Mouse (Mus musculus): Measurements from ENCODE around the gene Arhgef40.

Gene Arhgef40

DNA sequence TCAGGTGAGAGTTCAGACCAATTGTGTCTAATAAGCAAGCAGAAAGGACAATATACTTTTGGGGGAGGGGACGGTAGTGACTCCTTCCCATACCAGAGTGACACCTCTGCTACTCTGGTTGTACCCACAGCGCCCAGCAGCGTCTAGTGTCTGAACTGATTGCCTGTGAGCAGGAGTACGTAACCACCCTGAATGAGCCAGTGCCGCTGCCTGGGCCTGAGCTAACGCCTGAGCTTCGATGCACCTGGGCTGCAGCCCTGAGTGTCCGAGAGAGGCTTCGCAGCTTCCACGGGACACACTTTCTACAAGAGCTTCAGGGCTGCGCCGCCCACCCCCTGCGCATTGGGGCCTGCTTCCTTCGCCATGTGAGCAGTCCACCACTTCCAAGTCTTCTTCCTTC is 13.0 kb downstream of the Arhgef40 start:
- DNase-seq (ENCODE audit: extremely low read depth, insufficient read length, low spot score) = no peak

GRCm38 (mm10) chr14:52003981-52004495 is 19.5 kb downstream of the Arhgef40 start:
- no peak for DNase-seq (ENCODE audit: extremely low read depth, insufficient read length, low spot score)

- DNase-seq (ENCODE audit: extremely low read depth, insufficient read length, low spot score) = no peak
These were observed 20.6 kb downstream of the Arhgef40 start for GRCm38 (mm10) chr14:52005141-52005540.

DNA sequence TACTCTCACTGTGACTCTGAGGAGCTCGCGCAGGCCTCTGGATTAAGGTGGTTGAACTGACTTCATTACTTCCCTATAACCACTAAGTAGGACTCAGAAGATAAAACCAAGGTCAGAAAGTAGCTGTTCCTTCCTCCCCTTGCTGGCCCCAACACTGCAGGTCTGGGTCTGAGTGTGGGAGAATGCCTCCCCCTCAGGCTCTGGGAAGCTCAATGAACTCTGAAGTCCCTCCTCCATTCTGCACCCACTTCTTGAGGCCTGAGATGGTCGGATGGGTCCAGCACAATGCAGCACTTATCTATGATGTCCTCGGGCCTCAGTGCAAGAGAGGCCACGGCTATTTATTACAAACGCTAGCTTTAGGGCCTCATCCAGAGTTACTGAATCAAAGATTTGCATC is 21.1 kb downstream of the Arhgef40 start:
- DNase-seq (ENCODE audit: extremely low read depth, insufficient read length, low spot score) = no peak

- no peak for DNase-seq (ENCODE audit: extremely low read depth, insufficient read length, low spot score)
These were observed 21.7 kb downstream of the Arhgef40 start for GRCm38 (mm10) chr14:52006241-52006640.

DNA sequence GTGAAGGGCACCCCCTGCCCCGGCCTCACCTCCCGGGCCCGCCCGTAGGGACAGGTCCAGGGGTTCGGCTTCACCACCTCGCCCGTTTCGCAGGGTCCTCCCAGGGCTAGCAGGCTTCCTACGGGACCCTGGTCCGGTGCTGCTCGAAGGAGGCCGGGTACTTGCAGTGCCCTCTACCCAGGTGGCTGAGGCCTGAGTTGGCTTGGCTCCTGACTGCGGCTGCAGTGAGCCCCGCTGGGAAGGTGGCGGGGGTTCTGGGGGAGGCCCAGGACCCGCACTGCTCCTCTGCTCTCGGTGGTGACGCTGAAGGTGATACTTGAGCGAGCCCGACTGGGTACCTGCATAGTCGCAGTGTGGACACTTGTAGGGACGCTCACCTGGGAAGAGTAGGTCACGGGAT is 22.3 kb downstream of the Arhgef40 start:
- DNase-seq (ENCODE audit: extremely low read depth, insufficient read length, low spot score) = no peak

DNA sequence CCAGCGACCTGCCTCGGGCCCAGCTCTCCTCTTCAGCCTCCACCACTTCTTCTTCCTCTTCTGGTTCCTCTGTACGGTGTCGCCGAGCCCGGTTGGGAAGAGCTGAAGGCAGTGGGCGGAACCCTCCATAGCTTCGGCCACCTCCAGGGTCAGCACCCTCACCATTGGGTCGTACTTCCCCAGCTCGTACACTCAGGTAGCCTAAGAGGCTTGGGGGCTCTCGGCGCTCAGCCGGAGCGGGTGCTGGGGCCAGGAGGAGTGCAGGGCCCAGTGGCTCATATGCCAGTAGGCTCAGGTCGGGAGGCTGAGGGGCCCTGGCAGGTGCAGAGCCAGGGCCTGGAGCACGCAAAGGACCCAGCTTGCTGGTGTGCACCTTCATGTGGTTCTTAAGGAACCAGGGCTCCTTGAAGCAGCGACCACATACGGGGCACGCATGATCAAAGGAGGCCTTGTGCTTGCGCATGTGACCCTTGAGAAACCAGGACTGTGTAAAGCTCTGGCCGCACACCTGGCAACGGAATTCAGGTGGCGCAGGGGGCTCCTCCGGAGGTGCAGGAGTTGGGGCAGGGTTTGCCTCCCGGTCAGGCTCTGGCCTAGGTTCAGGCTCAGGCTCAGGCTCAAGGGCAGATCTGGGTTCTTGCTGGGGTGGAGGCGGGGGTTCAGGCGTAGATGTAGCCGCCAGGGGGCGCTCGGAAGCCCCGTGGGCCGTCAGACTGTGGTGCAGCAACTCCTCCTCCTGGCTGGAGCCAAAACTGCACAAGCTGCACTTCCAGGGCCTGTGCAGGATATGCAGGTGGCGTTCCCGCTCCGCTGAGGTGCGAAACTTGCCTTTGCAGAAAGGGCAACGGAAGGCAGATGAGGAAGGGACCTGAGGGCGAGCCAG is 24.0 kb downstream of the Arhgef40 start:
- DNase-seq (ENCODE audit: extremely low read depth, insufficient read length, low spot score) = peak; percentile 82

DNA sequence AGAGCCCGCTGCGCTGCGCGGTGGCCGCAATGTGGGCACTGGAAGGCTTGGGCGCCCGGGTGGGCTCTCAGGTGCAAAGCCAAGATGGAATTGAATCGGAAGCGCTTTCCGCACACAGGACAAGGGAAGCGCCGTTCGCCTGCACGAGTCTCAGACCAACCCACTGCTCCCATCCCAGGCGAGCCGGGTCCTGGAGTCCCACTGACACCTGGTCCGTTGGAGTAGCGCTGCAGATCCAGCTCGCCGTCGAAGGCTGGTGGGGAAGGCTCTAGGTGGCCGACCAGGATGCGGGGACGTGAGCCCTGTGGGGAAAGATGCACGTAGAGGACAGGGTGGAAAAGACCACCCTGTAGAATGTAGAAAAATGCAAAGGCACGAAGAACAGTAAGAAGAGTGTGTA is 24.8 kb downstream of the Arhgef40 start:
- DNase-seq (ENCODE audit: extremely low read depth, insufficient read length, low spot score) = no peak

- DNase-seq (ENCODE audit: extremely low read depth, insufficient read length, low spot score) = no peak
These were observed 25.3 kb downstream of the Arhgef40 start for GRCm38 (mm10) chr14:52009841-52010240.

DNA sequence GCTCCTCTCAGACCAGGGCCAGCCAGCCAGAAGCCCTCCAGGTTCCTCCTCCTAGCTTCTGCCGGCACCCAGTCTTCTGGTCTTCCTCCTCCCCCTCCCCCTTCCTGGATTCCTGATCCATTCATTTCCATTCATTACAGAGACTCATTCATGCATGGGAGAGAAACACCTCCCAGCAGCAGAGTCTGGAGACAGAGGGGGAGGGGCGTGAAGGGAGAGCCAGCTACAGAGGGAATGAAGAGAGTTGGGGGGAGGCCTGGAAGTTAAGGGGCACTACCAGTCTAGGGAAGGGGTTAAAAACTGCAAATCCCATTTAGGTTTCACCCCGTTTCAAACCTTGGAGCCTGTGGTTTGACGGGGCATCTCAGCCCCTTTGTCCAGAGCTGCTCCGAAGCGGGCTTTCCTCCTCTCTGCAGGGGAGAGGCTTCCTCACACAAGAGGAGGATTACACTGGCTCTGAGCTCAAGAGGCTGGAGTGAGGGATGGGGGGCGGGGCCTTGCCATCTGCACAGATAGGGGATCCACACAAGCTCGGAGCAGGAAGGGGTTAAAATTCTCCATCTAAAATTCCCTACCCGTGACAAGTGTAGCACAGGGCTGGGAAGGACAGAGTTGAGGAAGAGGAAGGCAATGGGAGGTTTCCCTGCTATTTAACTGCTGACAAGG is 26.1 kb downstream of the Arhgef40 start:
- no peak for DNase-seq (ENCODE audit: extremely low read depth, insufficient read length, low spot score)

DNA sequence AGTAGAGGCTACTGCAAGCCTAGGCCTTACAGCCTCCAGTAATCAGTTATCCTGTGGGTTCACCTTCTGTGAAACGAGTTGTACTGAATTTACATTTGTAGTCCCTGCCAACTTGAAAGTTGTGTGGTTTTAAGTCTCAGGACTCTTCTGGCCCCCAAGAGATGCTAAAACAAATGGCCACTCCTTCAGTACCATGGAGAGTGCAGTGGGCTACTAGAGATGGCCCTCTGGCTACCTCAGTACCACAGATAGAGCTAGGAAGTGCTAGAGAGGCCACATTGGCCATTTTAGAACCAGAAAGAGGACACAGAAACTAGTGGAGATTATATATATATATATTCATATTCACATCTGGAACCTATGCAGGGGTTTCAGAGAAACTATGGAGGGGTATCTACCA is 27.2 kb downstream of the Arhgef40 start:
- no peak for DNase-seq (ENCODE audit: extremely low read depth, insufficient read length, low spot score)

- DNase-seq (ENCODE audit: extremely low read depth, insufficient read length, low spot score) = no peak
These were observed 27.6 kb downstream of the Arhgef40 start for GRCm38 (mm10) chr14:52012085-52012484.

GRCm38 (mm10) chr14:52012553-52012952 is 28.0 kb downstream of the Arhgef40 start:
- DNase-seq (ENCODE audit: extremely low read depth, insufficient read length, low spot score) = no peak

- no peak for DNase-seq (ENCODE audit: extremely low read depth, insufficient read length, low spot score)
These were observed 28.6 kb downstream of the Arhgef40 start for GRCm38 (mm10) chr14:52013021-52013610.

DNA sequence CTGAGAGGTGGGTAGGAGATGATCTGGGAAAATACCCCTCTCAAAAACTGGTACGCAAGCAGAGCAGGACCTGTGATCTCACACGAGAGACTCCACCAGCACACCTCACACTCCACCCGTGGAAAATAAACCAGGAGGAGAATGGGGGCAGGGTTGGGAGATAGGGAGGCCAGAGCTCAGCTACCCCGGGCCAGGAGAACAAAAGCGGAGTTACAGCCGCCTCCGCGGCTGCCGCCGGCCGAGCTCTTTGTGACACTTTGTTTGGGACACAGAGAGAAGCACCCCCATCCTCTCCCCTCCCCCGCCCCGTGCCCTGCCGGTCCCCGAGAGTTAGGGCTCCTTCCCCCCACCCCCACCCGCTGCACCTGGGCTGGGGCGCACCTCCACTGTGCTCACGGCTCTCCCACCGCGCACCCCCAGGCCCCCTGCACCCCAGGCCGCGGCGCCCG is 29.3 kb downstream of the Arhgef40 start:
- no peak for DNase-seq (ENCODE audit: extremely low read depth, insufficient read length, low spot score)

- DNase-seq (ENCODE audit: extremely low read depth, insufficient read length, low spot score) = no peak
These were observed 29.8 kb downstream of the Arhgef40 start for GRCm38 (mm10) chr14:52014271-52014760.

GRCm38 (mm10) chr14:52014761-52015311 is 30.3 kb downstream of the Arhgef40 start:
- peak; percentile 30 for DNase-seq (ENCODE audit: extremely low read depth, insufficient read length, low spot score)

DNA sequence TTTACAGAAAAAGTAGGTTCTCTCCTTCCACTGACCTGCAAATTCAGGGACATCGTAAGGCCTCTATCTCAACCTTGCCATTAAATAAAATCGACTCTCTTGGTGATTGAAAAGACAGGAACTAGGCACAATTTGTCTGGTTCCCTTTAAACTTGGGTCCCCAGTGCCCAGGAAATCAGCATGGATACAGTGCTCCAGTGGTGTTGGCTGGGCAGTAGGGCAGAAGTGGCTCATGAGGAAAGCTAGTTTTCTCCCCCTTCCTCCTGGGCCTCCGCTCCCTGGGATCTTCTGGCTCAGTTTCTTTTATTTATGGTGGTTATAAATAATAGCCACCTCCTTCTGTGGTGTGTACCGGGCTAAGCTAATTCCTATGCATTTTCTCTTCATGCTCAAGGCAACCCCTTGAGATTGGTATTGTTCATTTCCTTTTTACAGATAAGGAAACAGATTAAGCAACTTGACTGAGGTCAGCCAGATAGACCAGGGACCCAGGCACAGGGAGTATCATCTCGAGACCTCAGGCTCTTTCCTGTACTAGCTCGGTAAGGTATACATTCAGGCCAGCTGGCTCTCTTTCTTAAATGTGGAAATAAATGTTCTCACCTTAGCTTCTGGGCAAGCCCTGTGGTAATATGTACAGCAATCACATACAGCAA is 31.1 kb downstream of the Arhgef40 start, which contains the start of gene Tmem253:
Tmem253 (plus strand) TSS at position 214 of the 656 bp plus-strand sequence.
- no peak for DNase-seq (ENCODE audit: extremely low read depth, insufficient read length, low spot score)

- no peak for DNase-seq (ENCODE audit: extremely low read depth, insufficient read length, low spot score)
These were observed 32.3 kb downstream of the Arhgef40 start for GRCm38 (mm10) chr14:52016625-52017405.

All from 3134 (cell line).